20 mouse cellular contexts compared by ENCODE assay signal in the genomic region with DNA sequence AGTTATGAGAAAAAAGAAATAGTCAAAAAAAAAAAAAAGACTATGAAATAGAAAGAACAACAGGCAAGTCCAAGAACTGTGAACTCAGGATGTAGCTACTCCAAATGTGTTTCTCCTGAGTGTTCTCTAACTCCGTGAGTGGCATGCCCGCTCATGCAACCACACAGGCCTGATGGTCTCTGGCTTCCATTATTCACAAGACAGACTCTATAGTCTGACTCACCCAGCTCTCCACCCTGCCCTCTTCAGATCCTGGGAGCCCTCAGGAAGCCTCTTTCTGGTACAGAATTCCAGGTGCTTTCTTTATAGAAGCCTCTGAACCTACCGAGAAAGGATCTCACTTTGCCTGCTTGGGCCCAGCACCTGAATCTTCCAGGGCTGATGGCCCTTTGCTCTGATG. TPM values are rescaled to one million over a fixed set of nuclear protein-coding genes. Genes with fewer than 3 reads are reported as not detected.
DNase-seq lines count a peak whose midpoint lies in the region; ATAC-seq lines count a peak whose summit lies in the region.
"Had no signal": no experiment of that assay in that cellular context is flagged by ENCODE, and none has a peak within 500 bp of the region (broad histone marks: within the 10 kb centered on the region; RNA-seq: fewer than 3 reads in every experiment).

No protein-coding gene starts in this region.

- H3K36me3 ChIP-seq in heart, embryonic 12.5 days = peaks cover 5% of the 10 kb centered on the region; the same call in 1 of the 2 replicates
- no peaks in the 10 kb centered on the region for H3K36me3 ChIP-seq in midbrain, embryonic 11.5 days (ENCODE audit: control insufficient read depth, insufficient read depth, low read length)
- H3K36me3 ChIP-seq in midbrain, embryonic 16.5 days (ENCODE audit: control insufficient read depth, insufficient read depth, low read length) = no peaks in the 10 kb centered on the region
- H3K36me3 ChIP-seq in limb, embryonic 10.5 days = no peaks in the 10 kb centered on the region
- H3K36me3 ChIP-seq: G1E; midbrain, embryonic 15.5 days; neural tube, embryonic 13.5 days had no signal

- H3K27me3 ChIP-seq in heart, embryonic 12.5 days (replicated peaks) = no peaks in the 10 kb centered on the region
- no peaks in the 10 kb centered on the region for H3K27me3 ChIP-seq in midbrain, embryonic 11.5 days (ENCODE audit: control insufficient read depth, insufficient read depth, low read length)
- no peaks in the 10 kb centered on the region for H3K27me3 ChIP-seq in midbrain, embryonic 16.5 days (ENCODE audit: control insufficient read depth, insufficient read depth, low read depth, low read length)
- H3K27me3 ChIP-seq in limb, embryonic 10.5 days (ENCODE audit: low read depth, poor library complexity, severe bottlenecking) = no peaks in the 10 kb centered on the region
- H3K27me3 ChIP-seq: midbrain, embryonic 15.5 days; neural tube, embryonic 13.5 days had no signal

- peaks cover 74% of the 10 kb centered on the region for H3K4me1 ChIP-seq in heart, embryonic 12.5 days (replicated peaks)
- H3K4me1 ChIP-seq in midbrain, embryonic 11.5 days (ENCODE audit: control insufficient read depth, insufficient read depth, low read length) = 0 out of 2 replicates have a peak, but pooled peaks cover 3% of the 10 kb centered on the region
- peaks cover 12% of the 10 kb centered on the region for H3K4me1 ChIP-seq in midbrain, embryonic 16.5 days (ENCODE audit: control insufficient read depth, insufficient read depth, low read length)
- H3K4me1 ChIP-seq in limb, embryonic 10.5 days = peaks cover 28% of the 10 kb centered on the region

- H3K27ac ChIP-seq in heart, embryonic 12.5 days (ENCODE audit: poor library complexity, severe bottlenecking) = peak overlapping the region; percentile 39
- no peak overlapping the region for H3K27ac ChIP-seq in midbrain, embryonic 11.5 days (ENCODE audit: low read depth, low read length)
- H3K27ac ChIP-seq in midbrain, embryonic 16.5 days (ENCODE audit: low read length) = no peak overlapping the region
- H3K27ac ChIP-seq in limb, embryonic 10.5 days = peak overlapping the region; percentile 59; the same call in 1 of the 2 replicates
- H3K27ac ChIP-seq: hindbrain, embryonic 10.5 days; midbrain, embryonic 15.5 days; neural tube, embryonic 13.5 days had no signal

- DNase-seq in heart, adult 8-10 months (ENCODE audit: low spot score) = no peak
- peak; percentile 54 for DNase-seq in midbrain, embryonic 11.5 days (ENCODE audit: low spot score, missing footprints)
- no peak for DNase-seq in limb, embryonic 10.5 days (ENCODE audit: low spot score)
- DNase-seq in gastrocnemius, postnatal 10 days = no peak
- DNase-seq in embryo, embryonic 11 days = no peak
- DNase-seq: heart, adult 11 months; thymus, postnatal 25 days had no signal

- no peak overlapping the region for H3K4me2 ChIP-seq in heart, embryonic 12.5 days
- H3K4me2 ChIP-seq in midbrain, embryonic 11.5 days = no peak overlapping the region
- H3K4me2 ChIP-seq in midbrain, embryonic 16.5 days (ENCODE audit: low read length) = no peak overlapping the region
- H3K4me2 ChIP-seq: midbrain, embryonic 15.5 days; neural tube, embryonic 13.5 days had no signal

- no peak for ATAC-seq in heart, embryonic 12.5 days (ENCODE audit: insufficient number of reproducible peaks, low FRiP score)
- ATAC-seq in midbrain, embryonic 11.5 days (ENCODE audit: low FRiP score) = no peak
- ATAC-seq in midbrain, embryonic 16.5 days = no peak
- ATAC-seq: midbrain, embryonic 15.5 days had no signal

- no peaks in the 10 kb centered on the region for H3K9me3 ChIP-seq in heart, embryonic 12.5 days (replicated peaks)
- no peaks in the 10 kb centered on the region for H3K9me3 ChIP-seq in midbrain, embryonic 11.5 days (ENCODE audit: control insufficient read depth, low read length)
- no peaks in the 10 kb centered on the region for H3K9me3 ChIP-seq in midbrain, embryonic 16.5 days (replicated peaks; ENCODE audit: control insufficient read depth, low read length, poor library complexity, severe bottlenecking)
- no peaks in the 10 kb centered on the region for H3K9me3 ChIP-seq in limb, embryonic 10.5 days (replicated peaks)
- H3K9me3 ChIP-seq: hindbrain, embryonic 10.5 days; midbrain, embryonic 15.5 days; neural tube, embryonic 13.5 days had no signal

- H3K4me3 ChIP-seq in heart, embryonic 12.5 days = no peak overlapping the region
- no peak overlapping the region for H3K4me3 ChIP-seq in midbrain, embryonic 11.5 days (ENCODE audit: low read depth, low read length)
- no peak overlapping the region for H3K4me3 ChIP-seq in midbrain, embryonic 16.5 days (ENCODE audit: low read depth, low read length)
- no peak overlapping the region for H3K4me3 ChIP-seq in limb, embryonic 10.5 days
- H3K4me3 ChIP-seq: hindbrain, embryonic 10.5 days; midbrain, embryonic 15.5 days; neural tube, embryonic 13.5 days had no signal

- no peak overlapping the region for H3K9ac ChIP-seq in heart, embryonic 12.5 days
- H3K9ac ChIP-seq in midbrain, embryonic 11.5 days (ENCODE audit: low read length) = no peak overlapping the region
- H3K9ac ChIP-seq in midbrain, embryonic 16.5 days (ENCODE audit: low read depth, low read length) = no peak overlapping the region
- H3K9ac ChIP-seq: midbrain, embryonic 15.5 days; neural tube, embryonic 13.5 days had no signal

- WGBS in heart, embryonic 12.5 days = 67% methylated on average over 3 of the region's 3 CpGs
- WGBS in midbrain, embryonic 11.5 days = 92% methylated on average over 3 of the region's 3 CpGs
- WGBS in midbrain, embryonic 16.5 days = 94% methylated on average over 3 of the region's 3 CpGs
- 81% methylated on average over 3 of the region's 3 CpGs for WGBS in limb, embryonic 10.5 days

RNA-seq across cellular contexts. Expression of gene Gm17409, which starts 15.8 kb away (rescaled TPM):
- polyA plus RNA-seq in heart, embryonic 12.5 days (2016; fragmentation: Nextera tagmentation; extraction: Ambion mirVana) = not detected in 2 replicates
- not detected for total RNA-seq in heart, adult 8-10 months (2022)
- not detected in 2 replicates for polyA plus RNA-seq in midbrain, embryonic 11.5 days (2014; fragmentation: Nextera tagmentation; extraction: Ambion mirVana)
- polyA plus RNA-seq in midbrain, embryonic 16.5 days (2015; fragmentation: Nextera tagmentation; extraction: Ambion mirVana) = not detected in 2 replicates
- not detected in 2 replicates for polyA plus RNA-seq in limb, embryonic 10.5 days (2016; fragmentation: Nextera tagmentation; extraction: Ambion mirVana)
- not detected for total RNA-seq in gastrocnemius, postnatal 10 days (2021)
- total RNA-seq: adrenal gland, postnatal 10 days; G1E; left cerebral cortex, adult 18-20 months; megakaryocyte progenitor cell, adult 5-6 weeks had no signal
- polyA plus RNA-seq: G1E; hindbrain, embryonic 10.5 days; intestine, embryonic 14.5 days; kidney, embryonic 14.5 days; limb, embryonic 11.5 days; liver, embryonic 16.5 days; midbrain, embryonic 15.5 days; neural tube, embryonic 13.5 days had no signal

Comparison
In these comparisons a context has a peak if more than half of its experiments do, and no peak if none do; other contexts are left out.
1. H3K27ac ChIP-seq: peak in heart, embryonic 12.5 days (single experiment) and limb, embryonic 10.5 days (single experiment); none in midbrain, embryonic 11.5 days (single experiment) and midbrain, embryonic 16.5 days (single experiment).